Mouse (Mus musculus) embryonic fibroblast, embryonic 13.5 days (primary cell): ENCODE measurements at regions not wholly inside any gene's neighbourhood (a gene's known extent, or its start where the extent isn't known, plus 50 kb on each side); places are given as distances from the start of the nearest gene placed in this dataset.

Source experiments
- H3K27ac ChIP-seq: 2 replicates; pipeline ENCODE4 v1.5.1; 2012; ENCODE audit warnings: low read length, control low read depth, inconsistent platforms; ENCODE audit not compliant: insufficient read depth
- H3K4me1 ChIP-seq: 2 replicates; pipeline ENCODE4 v1.6.1; 2011; ENCODE audit warnings: low read length; ENCODE audit not compliant: control insufficient read depth, insufficient read depth
- H3K4me3 ChIP-seq: 2 replicates; pipeline ENCODE4 v1.5.1; 2011; ENCODE audit warnings: mild to moderate bottlenecking, control low read depth, low read length; ENCODE audit not compliant: insufficient read depth
- CTCF ChIP-seq: IDR thresholded peaks from 2 replicates; pipeline ENCODE4 v1.5.1; 2011; ENCODE audit warnings: mild to moderate bottlenecking, control low read depth, low read length, moderate library complexity, borderline replicate concordance; ENCODE audit not compliant: insufficient read depth
- POLR2A ChIP-seq: IDR thresholded peaks from 2 replicates; pipeline ENCODE4 v1.6.1; 2011; ENCODE audit warnings: low read depth, mild to moderate bottlenecking, control low read depth, low read length, moderate library complexity

- no peak overlapping the region for H3K4me3 ChIP-seq
- no peaks in the 10 kb centered on the region for H3K4me1 ChIP-seq
- H3K27ac ChIP-seq: no peak overlapping the region
- no peak for TF ChIP-seq POLR2A
- no peak for TF ChIP-seq CTCF
These were observed 515.9 kb downstream of the Tns3 start for GRCm38 (mm10) chr11:8148485-8148825.

- Histone ChIP-seq H3K27ac (no peak overlapping the region), H3K4me1 (no peaks in the 10 kb centered on the region), H3K4me3 (no peak overlapping the region)
- TF ChIP-seq CTCF: no peak
- no peak for TF ChIP-seq POLR2A
These were observed 516.4 kb downstream of the Tns3 start for GRCm38 (mm10) chr11:8147790-8148484.

GRCm38 (mm10) chr11:8137366-8137765, 527.0 kb downstream of the Tns3 start:
- no peak overlapping the region for H3K27ac ChIP-seq
- no peak overlapping the region for H3K4me3 ChIP-seq
- no peaks in the 10 kb centered on the region for H3K4me1 ChIP-seq
- TF ChIP-seq CTCF (peak; percentile 38; the same call in 1 of the 2 replicates), POLR2A (no peak)

- no peak overlapping the region for H3K27ac ChIP-seq
- H3K4me3 ChIP-seq: no peak overlapping the region
- no peaks in the 10 kb centered on the region for H3K4me1 ChIP-seq
- TF ChIP-seq CTCF (no peak), POLR2A (no peak)
These were observed 527.7 kb downstream of the Tns3 start for GRCm38 (mm10) chr11:8136666-8137065.

- no peak overlapping the region for H3K4me3 ChIP-seq
- H3K27ac ChIP-seq: no peak overlapping the region
- no peaks in the 10 kb centered on the region for H3K4me1 ChIP-seq
- TF ChIP-seq CTCF (no peak), POLR2A (no peak)
These were observed 555.0 kb downstream of the Tns3 start for GRCm38 (mm10) chr11:8109286-8109685.

GRCm38 (mm10) chr11:8101091-8101490, 563.2 kb downstream of the Tns3 start:
- H3K4me3 ChIP-seq: no peak overlapping the region
- no peak overlapping the region for H3K27ac ChIP-seq
- TF ChIP-seq POLR2A (no peak), CTCF (no peak)
- no peaks in the 10 kb centered on the region for H3K4me1 ChIP-seq

- TF ChIP-seq POLR2A (no peak), CTCF (no peak)
- no peak overlapping the region for H3K4me3 ChIP-seq
- H3K27ac ChIP-seq: no peak overlapping the region
- no peaks in the 10 kb centered on the region for H3K4me1 ChIP-seq
These were observed 580.0 kb downstream of the Tns3 start for GRCm38 (mm10) chr11:8084328-8084727.

GRCm38 (mm10) chr11:8082811-8083210, 581.5 kb downstream of the Tns3 start:
- H3K4me3 ChIP-seq: no peak overlapping the region
- H3K4me1 ChIP-seq: no peaks in the 10 kb centered on the region
- TF ChIP-seq CTCF (no peak), POLR2A (no peak)
- no peak overlapping the region for H3K27ac ChIP-seq

GRCm38 (mm10) chr11:8073321-8073720, 591.0 kb downstream of the Tns3 start:
- no peak for TF ChIP-seq POLR2A
- TF ChIP-seq CTCF: no peak
- H3K27ac ChIP-seq: no peak overlapping the region
- no peaks in the 10 kb centered on the region for H3K4me1 ChIP-seq
- no peak overlapping the region for H3K4me3 ChIP-seq

GRCm38 (mm10) chr11:8068873-8069272, 595.5 kb downstream of the Tns3 start:
- no peaks in the 10 kb centered on the region for H3K4me1 ChIP-seq
- H3K4me3 ChIP-seq: no peak overlapping the region
- TF ChIP-seq POLR2A (no peak), CTCF (no peak)
- no peak overlapping the region for H3K27ac ChIP-seq

- no peak overlapping the region for H3K27ac ChIP-seq
- no peaks in the 10 kb centered on the region for H3K4me1 ChIP-seq
- no peak overlapping the region for H3K4me3 ChIP-seq
- TF ChIP-seq CTCF (no peak), POLR2A (no peak)
These were observed 597.0 kb downstream of the Tns3 start for GRCm38 (mm10) chr11:8067330-8067729.

- Histone ChIP-seq H3K4me3 (no peak overlapping the region), H3K4me1 (no peaks in the 10 kb centered on the region), H3K27ac (no peak overlapping the region)
- TF ChIP-seq POLR2A: no peak
- TF ChIP-seq CTCF: no peak
These were observed 598.5 kb downstream of the Tns3 start for GRCm38 (mm10) chr11:8065811-8066210.
